Mouse (Mus musculus) heart, embryonic 16.5 days (tissue): ENCODE data around the gene Mgat3. TPM values are rescaled to one million over a fixed set of nuclear protein-coding genes. Genes with fewer than 3 reads are reported as not detected.
A peak's percentile ranks its signal among the peaks of the same experiment; 100 is the strongest.

ENCODE experiments used
- ATAC-seq: fragments of 200-750 bp; cut with Nextera tagmentation; replicated peaks from 2 replicates; pipeline ENCODE4 v1.8.0; 2017; ENCODE audit warnings: moderate number of reproducible peaks; ENCODE audit not compliant: insufficient read depth, low FRiP score; ENCODE audit errors: extremely low read depth
- H3K27ac ChIP-seq: fragments of 300-500 bp; sonication (generic); 2 replicates; pipeline ENCODE4 v1.5.1; 2014; ENCODE audit warnings: mild to moderate bottlenecking, low read length, control low read depth, moderate library complexity
- H3K27me3 ChIP-seq: fragments of 300-500 bp; sonication (generic); 2 replicates; pipeline ENCODE4 v1.6.1; 2014; ENCODE audit warnings: low read length, mixed read lengths; ENCODE audit not compliant: control insufficient read depth, insufficient read depth
- H3K36me3 ChIP-seq: fragments of 300-500 bp; sonication (generic); 2 replicates; pipeline ENCODE4 v1.6.1; 2014; ENCODE audit not compliant: control insufficient read depth, insufficient read depth
- H3K4me1 ChIP-seq: fragments of 300-500 bp; sonication (generic); 2 replicates; pipeline ENCODE4 v1.6.1; 2014; ENCODE audit warnings: low read length, mixed read lengths; ENCODE audit not compliant: control insufficient read depth, insufficient read depth
- H3K4me2 ChIP-seq: fragments of 300-500 bp; sonication (generic); 2 replicates; pipeline ENCODE4 v1.6.1; 2014; ENCODE audit warnings: low read depth, mild to moderate bottlenecking, control low read depth, low read length
- H3K4me3 ChIP-seq: fragments of 300-500 bp; sonication (generic); 2 replicates; pipeline ENCODE4 v1.5.1; 2014; ENCODE audit warnings: mild to moderate bottlenecking, control low read depth, low read length
- H3K9ac ChIP-seq: fragments of 300-500 bp; sonication (generic); 2 replicates; pipeline ENCODE4 v1.6.1; 2014; ENCODE audit warnings: low read length, control low read depth
- H3K9me3 ChIP-seq: fragments of 300-500 bp; sonication (generic); replicated peaks from 2 replicates; pipeline ENCODE4 v1.6.1; 2016; ENCODE audit warnings: low read length; ENCODE audit not compliant: control insufficient read depth
- WGBS: fragments of 180-500 bp; shearing (Covaris S2); extraction: QIAGEN DNeasy Blood & Tissue Kit; methylation state at CpG from one replicate; pipeline ENCODE4 v1.1.7; 2014; 5-methylcytosine and 5-hydroxymethylcytosine counted together
- polyA plus RNA-seq: library from polyadenylated mRNA; unstranded; fragments of >200 nt; fragmentation: Nextera tagmentation; extraction: Ambion mirVana; gene quantifications from 2 replicates; pipeline ENCODE4 v1.2.1, GENCODE M21; 2015

Mgat3 gene
- polyA plus RNA-seq, 1 experiment from 2014 or later, result 1.3 TPM

DNA sequence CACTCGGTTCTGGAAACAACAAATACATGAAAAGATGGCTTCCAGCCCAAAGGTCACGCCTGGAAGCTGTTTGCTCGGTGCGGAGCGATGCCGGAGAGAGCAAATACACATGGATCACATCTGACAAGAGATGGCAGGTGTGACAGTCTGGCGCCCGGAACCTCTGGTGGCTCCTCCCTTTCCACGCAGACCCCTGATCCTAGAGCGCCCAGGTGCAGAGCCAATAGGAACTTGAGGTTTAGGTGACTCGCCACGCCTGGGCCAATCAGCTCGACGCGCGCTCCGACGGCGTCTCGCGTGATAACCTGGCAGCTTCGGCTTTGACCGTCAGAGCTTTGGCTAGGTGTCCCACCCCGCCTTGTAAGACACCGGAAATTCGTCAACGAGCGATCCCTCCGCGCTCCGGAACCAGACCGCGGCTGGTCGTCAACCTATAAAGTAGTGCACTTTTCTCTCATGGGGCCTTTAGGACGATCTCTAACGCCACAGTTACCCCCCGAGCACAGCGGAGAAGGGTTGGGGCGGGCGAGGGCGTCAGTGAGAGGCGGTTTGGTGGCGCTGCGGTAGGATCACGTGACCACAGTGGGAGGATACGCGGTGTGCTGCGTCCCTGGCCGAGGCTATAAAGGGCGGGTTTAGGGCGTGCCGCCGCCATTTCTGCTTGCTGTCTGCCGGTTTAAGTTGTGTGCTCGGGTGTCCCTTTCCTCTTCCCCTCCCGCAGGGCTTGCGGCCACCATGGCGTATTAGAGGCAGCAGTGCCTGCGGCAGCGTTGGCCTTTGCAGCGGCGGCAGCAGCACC, 81.5 kb downstream of the Mgat3 start, which contains the start of gene Atf4:
Gene Atf4 (plus strand): TSS at position 338 of the 799 bp plus-strand sequence.
- H3K9me3 ChIP-seq, result no peaks in the 10 kb centered on the region
- H3K27ac ChIP-seq, result peak within 1 kb of the TSS; percentile 99
- peaks cover 32% of the 10 kb centered on the region for H3K36me3 ChIP-seq
- H3K4me2 ChIP-seq, result peak within 1 kb of the TSS; percentile 95
- H3K27me3 ChIP-seq, result no peaks in the 10 kb centered on the region
- peak; percentile 93 for ATAC-seq
- H3K4me3 ChIP-seq, result peak within 1 kb of the TSS; percentile 97
- peaks cover 48% of the 10 kb centered on the region for H3K4me1 ChIP-seq
- WGBS, result under 1% methylated on average over 62 of the region's 62 CpGs
- peak within 1 kb of the TSS; percentile 99 for H3K9ac ChIP-seq

- H3K4me3 ChIP-seq, result peak overlapping the region; percentile 97
- peak; percentile 56 for ATAC-seq
- H3K9ac ChIP-seq, result peak overlapping the region; percentile 99
- H3K36me3 ChIP-seq, result peaks cover 27% of the 10 kb centered on the region
- H3K9me3 ChIP-seq, result no peaks in the 10 kb centered on the region
- peak overlapping the region; percentile 99 for H3K27ac ChIP-seq
- under 1% methylated on average over 51 of the region's 51 CpGs for WGBS
- peak overlapping the region; percentile 95 for H3K4me2 ChIP-seq
- peaks cover 41% of the 10 kb centered on the region for H3K4me1 ChIP-seq
- no peaks in the 10 kb centered on the region for H3K27me3 ChIP-seq
Measured at GRCm38 (mm10) chr15:80255646-80256121, 82.2 kb downstream of the Mgat3 start.

- Histone ChIP-seq H3K36me3 (peaks cover 27% of the 10 kb centered on the region), H3K9ac (peak overlapping the region; percentile 99), H3K27ac (peak overlapping the region; percentile 99), H3K4me3 (peak overlapping the region; percentile 97), H3K4me2 (peak overlapping the region; percentile 95), H3K9me3 (no peaks in the 10 kb centered on the region), H3K27me3 (no peaks in the 10 kb centered on the region), H3K4me1 (peaks cover 36% of the 10 kb centered on the region)
- WGBS, result 3% methylated on average over 16 of the region's 16 CpGs
- no peak for ATAC-seq
Measured at GRCm38 (mm10) chr15:80256242-80256641, 82.7 kb downstream of the Mgat3 start.

GRCm38 (mm10) chr15:80256656-80257601, 83.4 kb downstream of the Mgat3 start:
- Histone ChIP-seq H3K27ac (peak overlapping the region; percentile 99), H3K9ac (peak overlapping the region; percentile 99), H3K4me2 (peak overlapping the region; percentile 95), H3K27me3 (no peaks in the 10 kb centered on the region), H3K4me1 (peaks cover 29% of the 10 kb centered on the region), H3K9me3 (no peaks in the 10 kb centered on the region), H3K4me3 (peak overlapping the region; percentile 97), H3K36me3 (peaks cover 27% of the 10 kb centered on the region)
- ATAC-seq, result no peak
- WGBS, result 49% methylated on average over 12 of the region's 12 CpGs

DNA sequence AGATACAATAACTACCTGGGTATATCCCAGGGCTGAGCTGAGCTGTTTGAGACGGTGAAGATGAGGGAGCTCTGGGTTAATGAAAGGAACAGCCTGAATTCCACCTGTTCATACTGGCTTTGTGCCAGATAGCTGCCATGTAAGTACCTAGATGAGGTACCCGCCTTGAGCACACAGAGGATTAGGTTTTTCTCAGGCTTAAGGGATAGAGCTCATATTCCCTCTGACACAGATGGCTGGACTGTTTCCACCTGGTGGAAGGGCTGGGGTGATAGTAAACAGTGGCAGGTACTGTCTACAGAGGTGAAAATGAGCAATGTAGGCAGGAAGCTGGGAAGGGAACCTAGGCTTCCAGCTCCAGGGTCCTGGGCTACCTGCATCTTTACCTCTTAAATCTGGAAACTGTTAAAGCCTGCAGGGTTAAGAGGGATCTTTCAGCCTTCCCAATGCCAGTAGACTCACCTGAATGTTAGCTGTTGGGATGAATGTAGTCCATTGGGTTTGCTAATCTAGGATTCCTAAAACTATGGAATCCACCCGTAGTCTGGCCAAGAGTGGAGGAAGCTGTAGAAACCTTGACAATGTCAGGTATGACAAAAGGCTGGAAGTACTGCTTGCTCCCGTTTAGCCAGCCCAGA, 84.2 kb downstream of the Mgat3 start:
- peak overlapping the region; percentile 99 for H3K9ac ChIP-seq

DNA sequence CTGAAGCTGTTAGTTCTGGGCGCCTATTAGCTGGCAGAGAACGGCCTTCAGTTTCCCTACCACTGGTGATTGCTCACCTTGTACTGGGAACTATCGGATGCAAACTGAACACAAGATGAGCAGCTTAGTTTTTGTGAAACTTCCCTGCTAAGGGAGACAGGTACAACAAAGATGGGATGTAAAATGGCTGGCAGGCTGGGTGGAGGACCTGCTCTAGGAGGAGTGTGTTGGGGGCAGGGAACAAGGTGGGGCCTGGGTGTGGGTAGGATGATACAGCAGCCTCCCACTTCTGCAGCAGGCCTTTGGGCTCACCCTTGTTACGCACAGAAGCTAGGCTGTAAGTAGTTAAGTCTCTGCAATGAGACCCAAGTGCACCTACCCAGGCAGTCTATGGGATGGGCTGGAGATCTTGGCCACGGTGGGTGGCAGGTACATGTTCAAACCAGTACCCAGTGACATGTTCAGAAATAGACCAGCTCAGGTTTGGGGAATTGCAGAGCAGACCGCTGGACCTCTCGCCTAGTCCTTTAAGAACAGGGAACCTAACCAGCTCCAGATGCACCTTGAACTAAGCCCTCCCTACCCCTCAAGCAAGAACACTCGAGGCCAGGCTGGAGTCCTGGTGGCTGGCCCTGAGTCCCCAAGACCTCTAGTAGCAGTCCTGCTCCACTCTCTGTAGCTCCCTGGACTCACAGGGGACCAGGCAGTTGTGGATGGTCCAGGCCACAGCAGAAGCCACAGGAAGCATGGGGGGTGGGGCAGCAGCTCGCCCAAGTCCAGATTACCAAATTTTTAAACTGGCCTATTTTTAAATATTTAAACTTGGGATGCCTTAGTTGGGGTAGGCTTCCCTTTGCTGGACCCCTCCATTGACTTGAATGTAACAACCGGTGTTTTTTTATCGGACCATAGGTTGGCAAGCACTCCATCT, 85.0 kb downstream of the Mgat3 start:
- WGBS, result 53% methylated on average over 11 of the region's 11 CpGs
- no peak overlapping the region for H3K4me3 ChIP-seq
- peaks cover 27% of the 10 kb centered on the region for H3K36me3 ChIP-seq
- H3K4me1 ChIP-seq, result peaks cover 35% of the 10 kb centered on the region
- no peak overlapping the region for H3K9ac ChIP-seq
- peak overlapping the region; percentile 99 for H3K27ac ChIP-seq
- no peak overlapping the region for H3K4me2 ChIP-seq
- no peaks in the 10 kb centered on the region for H3K27me3 ChIP-seq
- ATAC-seq, result no peak
- no peaks in the 10 kb centered on the region for H3K9me3 ChIP-seq

More for the DNA sequence above, 84.2 kb downstream of the Mgat3 start:
- WGBS, result 23% methylated on average over 4 of the region's 4 CpGs
- Histone ChIP-seq H3K4me1 (peaks cover 27% of the 10 kb centered on the region), H3K27me3 (no peaks in the 10 kb centered on the region), H3K4me2 (peak overlapping the region; percentile 95), H3K4me3 (peak overlapping the region; percentile 97), H3K36me3 (peaks cover 27% of the 10 kb centered on the region), H3K27ac (peak overlapping the region; percentile 99), H3K9me3 (no peaks in the 10 kb centered on the region)
- ATAC-seq, result no peak

GRCm38 (mm10) chr15:80259406-80260045, 86.0 kb downstream of the Mgat3 start:
- no peak overlapping the region for H3K4me3 ChIP-seq
- no peaks in the 10 kb centered on the region for H3K27me3 ChIP-seq
- H3K4me1 ChIP-seq, result peaks cover 29% of the 10 kb centered on the region
- no peak for ATAC-seq
- 72% methylated on average over 8 of the region's 8 CpGs for WGBS
- H3K4me2 ChIP-seq, result no peak overlapping the region
- H3K27ac ChIP-seq, result no peak overlapping the region; the same call in 1 of the 2 replicates
- no peaks in the 10 kb centered on the region for H3K9me3 ChIP-seq
- H3K9ac ChIP-seq, result no peak overlapping the region
- peaks cover 27% of the 10 kb centered on the region for H3K36me3 ChIP-seq
